Mouse (Mus musculus): ENCODE measurements around the gene Nsa2.
A peak's percentile ranks its signal among the peaks of the same experiment; 100 is the strongest.
"Not testable (repeated sequence)": the region's sequence is repeated elsewhere in the genome, so short reads cannot be mapped to it uniquely, and the experiment has no call there.

The Nsa2 gene

DNA sequence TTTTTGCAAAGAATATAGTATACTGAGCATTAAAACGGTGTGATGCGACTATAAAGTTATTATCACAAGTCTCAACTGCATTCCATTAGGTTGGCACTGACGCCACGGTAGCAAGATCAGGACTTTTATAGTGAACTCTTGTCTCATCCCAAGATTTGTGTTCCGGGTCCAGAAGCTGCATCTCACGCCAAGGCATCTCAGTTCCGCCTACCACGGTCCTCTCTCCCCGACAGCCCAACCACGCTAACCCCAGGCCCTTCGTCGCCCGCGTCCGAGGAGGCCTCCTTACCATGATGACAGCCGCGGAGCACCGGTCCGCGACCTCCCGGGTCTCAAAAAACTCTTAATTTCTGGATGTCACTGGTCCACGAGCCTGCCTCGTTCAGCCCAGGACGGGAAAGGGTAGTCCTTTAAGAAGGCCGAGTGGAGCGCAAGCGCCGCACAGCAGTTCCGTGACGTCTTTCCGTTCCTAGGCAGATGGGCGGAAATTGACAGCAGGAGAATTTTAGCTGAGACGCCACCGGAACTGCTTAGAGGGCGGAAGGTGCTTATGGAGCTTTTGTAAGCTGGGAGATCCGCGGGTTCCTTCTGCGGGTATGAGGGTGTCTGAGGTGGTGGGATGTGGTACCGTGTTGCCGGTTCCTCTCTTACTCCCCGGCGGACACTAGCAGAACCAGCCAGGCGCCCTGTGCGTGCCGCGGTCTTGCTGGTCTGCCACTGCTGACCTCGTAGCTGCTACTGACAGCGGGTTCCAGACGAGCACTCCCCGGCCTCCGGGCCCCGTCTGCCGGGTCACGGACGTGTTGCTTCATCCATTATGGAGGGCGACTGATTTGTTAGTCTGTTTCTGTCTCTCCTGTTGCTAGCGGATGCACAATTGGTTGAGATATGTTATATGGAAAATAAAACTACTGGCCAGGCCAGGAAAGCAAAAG, at the start of gene Nsa2, which contains the start of gene Gfm2:
TSS of gene Nsa2 (minus strand) at position 472 of the 935 bp plus-strand sequence.
TSS of gene Gfm2 (plus strand) at position 472 of the 935 bp plus-strand sequence.
- DNase-seq (ENCODE audit: low spot score in 2 of 2): peak; percentile 79 to 85

DNA sequence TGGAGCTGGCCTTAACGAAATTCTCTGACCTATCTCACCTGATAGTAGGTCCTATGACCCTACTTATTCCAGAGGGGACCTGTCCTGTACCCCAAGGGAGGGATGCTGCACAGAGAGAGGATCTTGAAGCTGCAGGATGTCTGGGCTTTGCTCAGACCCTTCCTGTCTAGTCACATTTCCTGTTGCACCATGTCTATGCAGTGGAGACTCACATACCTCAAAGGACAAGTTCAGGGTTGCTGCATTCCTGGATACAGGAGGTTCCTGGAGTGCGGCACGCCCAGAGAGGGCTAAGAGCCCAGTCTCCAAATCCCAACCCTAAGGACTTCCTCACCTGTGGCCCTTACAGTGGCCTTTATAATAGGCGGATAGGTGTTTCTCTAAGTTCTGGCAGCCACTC, 48.6 kb upstream of the Nsa2 start:
- no peak for DNase-seq (ENCODE audit: low spot score in 2 of 2)

DNA sequence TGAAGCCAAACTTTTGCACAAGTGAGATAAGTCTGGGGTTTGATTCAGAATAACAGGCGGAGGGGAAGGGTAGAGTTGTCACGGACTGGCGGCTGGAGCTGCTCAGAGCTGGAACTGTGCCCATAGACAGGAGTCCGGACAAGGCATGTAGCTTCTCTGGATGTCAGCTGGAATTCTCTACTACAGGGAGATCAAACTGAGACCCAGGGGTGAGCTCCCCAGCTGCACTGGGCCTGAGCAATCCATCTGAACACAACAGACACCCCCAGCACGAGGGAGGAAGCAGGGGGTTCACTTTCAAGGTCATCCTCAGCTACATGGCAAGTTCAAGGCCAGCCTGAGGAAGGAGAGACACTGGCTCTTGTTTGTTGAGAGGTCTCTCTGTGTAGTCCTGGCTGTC, 46.9 kb upstream of the Nsa2 start:
- no peak for DNase-seq (ENCODE audit: low spot score in 2 of 2)

DNA sequence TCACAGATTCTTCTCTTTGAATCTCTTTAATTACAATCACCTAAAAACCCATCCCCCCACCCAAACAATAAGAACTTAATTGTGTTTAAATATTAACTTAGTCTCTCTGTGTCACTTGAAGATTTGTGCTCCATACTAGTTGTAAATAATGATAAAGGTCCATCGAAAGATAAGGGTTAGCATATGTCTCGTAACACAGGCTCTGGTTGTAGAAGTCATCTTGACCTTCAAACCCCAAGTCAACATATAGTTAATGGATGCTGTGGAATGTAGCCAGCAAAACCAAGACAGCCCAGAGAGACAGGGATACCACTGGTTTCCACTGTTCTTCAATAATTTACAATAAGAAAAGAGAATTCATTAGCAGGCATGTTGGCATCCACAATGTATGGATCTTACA, 46.4 kb upstream of the Nsa2 start:
- DNase-seq (ENCODE audit: low spot score in 2 of 2): no peak

DNA sequence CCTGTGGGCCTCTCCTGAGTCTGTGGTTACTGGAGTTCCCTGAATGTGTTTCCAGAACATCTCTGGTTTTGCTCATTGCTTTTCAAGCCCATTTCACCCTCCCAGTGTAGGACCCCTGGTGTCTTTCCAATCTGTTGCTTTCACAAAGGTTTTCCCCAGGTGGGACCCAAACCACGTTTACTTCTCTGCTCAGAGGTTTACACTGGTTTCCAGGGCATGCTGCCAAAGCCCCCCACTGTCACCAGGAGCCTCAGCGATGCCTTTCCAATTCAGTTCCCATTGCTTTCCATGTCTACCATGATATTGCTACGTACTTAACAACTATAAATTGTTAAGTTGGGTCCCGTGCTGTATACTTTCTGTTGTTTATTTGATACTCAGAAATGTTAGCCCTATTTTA, 45.1 kb upstream of the Nsa2 start:
- no peak for DNase-seq (ENCODE audit: low spot score in 2 of 2)

DNA sequence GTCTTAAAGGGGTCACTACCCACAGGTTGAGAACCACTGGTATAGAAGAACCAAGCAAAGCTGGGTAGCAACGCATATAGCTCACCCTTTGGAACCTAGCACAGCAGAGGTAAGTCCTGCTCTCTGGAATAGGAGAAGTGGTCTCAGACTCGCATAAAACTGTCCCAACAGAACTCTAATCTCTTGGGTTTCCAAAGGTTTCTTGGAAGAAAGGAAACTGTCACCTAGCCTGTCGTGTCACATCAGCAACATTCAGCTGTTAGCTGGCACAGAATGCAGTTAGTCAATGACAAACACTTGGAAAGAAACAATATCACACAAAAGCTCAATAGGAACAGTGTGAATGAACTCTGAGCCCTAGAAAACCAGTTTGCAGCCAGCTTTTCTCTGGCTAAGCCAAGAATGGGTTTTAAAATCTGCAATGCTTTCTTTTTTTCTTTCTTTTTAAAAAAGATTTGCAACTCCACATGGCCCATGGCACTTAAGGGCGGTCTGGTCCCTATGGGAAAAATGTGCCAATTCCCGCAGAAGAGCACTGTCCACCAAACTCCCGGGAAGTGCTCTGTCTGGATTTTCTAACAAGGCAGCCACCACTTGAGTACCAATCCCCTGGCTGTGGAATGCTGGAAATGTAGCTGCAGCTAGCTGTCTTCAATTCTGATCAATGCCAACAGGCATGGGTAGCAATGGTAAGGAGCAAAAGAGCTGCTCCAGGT, 42.5 kb upstream of the Nsa2 start:
- no peak for DNase-seq (ENCODE audit: low spot score in 2 of 2)

DNA sequence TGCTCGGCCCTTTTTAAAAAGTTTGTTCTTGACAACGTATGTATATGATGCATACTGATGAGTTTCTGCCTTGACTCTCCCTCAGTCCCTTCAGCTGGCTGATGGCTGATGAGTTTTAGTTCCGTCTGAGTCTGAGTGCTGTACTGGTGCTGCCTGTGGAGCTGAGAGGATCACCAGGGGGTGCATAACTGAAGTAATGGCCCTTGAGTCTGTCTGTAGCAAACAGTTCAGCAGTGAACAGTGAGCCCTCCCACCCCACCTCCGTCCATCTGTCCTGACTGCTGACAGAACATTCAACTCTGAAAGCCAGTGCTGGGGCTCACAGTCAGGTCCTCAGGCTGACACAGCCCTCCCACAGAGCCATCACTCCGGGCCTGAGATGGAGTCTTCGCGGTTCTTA, 41.2 kb upstream of the Nsa2 start:
- DNase-seq (ENCODE audit: low spot score in 2 of 2): no peak

DNA sequence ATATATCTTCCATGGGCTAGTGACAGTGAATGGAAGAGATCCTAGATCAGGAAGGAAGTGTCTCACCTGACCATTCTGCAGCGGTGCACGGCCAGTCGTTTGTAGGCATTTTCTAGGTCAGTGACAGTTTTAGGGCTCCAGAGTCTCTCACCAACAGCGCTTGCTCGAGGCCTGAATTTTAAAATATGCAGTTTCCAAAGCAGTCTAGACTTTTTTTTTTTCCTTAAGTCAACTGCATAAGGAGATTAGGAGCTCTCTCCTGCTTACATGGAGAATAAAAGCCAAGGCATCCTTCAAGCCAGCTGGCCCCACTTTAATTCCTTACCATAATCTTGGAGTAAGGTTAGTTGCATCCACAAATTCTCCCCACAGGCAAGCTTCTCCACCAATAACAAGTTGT, 39.0 kb upstream of the Nsa2 start:
- no peak for DNase-seq (ENCODE audit: low spot score in 2 of 2)

DNA sequence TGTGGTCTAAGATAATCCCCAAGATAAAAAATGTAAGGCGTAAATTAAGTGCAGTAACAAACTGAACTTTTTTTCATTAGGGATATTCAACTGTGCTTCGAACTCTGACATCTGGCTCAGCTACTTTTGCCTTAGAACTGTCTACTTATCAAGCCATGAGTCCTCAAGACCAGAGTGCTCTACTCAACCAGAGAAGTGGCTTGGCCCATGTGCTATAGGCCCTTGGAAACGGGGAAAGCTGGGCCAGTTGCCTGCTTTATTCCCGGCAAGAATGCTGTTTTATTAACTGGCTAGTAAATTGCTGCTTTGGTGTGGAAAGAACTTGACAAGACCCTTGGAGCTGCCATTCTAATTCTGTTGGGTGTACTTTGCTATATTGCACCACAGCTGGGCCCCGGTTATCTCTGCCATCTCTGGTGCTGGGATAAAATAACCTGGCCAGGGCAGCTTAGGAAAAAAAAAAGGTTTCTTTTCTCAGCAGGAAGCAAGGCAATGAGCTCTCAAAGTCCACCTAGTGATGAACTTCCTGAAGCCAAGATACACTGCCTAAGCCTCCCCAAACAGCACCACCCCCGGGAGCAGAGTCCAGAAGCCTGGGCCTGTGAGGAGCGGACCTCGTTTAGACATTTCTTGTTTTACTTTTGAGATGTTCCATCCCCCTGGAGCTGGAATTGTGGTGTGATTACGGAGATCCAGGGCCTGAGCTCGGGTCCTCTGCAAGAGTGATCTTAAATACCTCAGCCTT, 38.0 kb upstream of the Nsa2 start:
- no peak for DNase-seq (ENCODE audit: low spot score in 2 of 2)

DNA sequence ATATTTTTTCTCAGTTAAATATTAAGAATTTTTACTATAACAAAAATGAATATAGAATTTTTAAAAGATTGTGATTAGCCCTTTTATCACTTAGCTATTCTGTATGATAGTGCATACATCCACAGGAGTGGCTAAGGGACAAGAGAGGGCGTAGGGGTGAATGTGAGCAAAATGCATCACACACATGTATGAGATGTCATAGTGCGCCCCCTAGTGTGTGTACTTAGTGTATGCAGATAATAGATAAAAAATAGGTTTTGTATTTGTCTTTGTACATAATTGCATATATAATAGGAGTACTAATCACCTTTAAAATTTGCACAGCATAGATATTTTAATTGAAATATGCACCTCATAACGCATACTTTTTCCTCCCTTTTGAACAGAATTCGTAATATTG, 8.1 kb upstream of the Nsa2 start:
- DNase-seq (ENCODE audit: low spot score in 2 of 2): peak in 1 of 2 experiments; percentile 67

DNA sequence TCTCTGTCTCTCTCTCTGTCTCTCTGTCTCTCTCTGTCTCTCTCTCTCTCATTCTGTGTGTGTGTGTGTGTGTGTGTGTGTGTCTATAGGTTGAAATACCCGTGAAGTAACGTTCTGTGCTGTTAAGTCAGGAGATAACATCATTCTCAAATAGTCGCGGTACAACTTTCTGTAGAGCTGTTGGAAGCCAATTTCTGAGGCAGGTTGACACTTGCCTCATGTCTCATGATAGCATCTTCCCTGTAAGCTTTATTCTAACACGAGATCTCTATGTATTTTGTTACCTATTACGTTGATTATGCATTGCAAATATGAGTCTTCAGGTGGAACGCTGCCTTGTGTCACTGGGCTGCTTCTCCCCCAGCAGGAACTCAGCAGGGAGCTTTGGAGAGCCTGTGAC, 4.6 kb upstream of the Nsa2 start:
- DNase-seq (ENCODE audit: low spot score in 2 of 2): no peak

DNA sequence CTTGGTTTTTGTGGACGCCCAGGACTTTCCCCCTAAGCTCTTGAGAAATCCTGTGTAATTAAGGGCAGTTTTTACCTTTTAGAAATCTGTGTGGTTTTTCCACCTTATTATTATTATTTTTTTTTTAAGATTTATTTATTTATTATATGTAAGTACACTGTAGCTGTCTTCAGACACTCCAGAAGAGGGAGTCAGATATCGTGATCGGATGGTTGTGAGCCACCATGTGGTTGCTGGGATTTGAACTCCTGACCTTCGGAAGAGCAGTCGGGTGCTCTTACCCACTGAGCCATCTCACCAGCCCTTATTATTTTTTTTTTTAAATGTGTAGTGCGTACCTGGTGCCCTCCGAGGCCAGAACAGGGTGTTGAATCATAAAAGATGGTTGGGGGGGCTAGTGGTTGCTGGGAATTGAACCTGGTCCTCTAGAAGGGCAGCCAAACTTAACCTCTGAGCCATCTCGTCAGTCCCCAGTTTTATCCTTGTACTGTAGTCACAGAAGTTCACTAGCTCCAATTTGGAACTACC, 731 bp upstream of the Nsa2 start:
- not testable (repeated sequence) for DNase-seq (ENCODE audit: low spot score in 2 of 2)

DNA sequence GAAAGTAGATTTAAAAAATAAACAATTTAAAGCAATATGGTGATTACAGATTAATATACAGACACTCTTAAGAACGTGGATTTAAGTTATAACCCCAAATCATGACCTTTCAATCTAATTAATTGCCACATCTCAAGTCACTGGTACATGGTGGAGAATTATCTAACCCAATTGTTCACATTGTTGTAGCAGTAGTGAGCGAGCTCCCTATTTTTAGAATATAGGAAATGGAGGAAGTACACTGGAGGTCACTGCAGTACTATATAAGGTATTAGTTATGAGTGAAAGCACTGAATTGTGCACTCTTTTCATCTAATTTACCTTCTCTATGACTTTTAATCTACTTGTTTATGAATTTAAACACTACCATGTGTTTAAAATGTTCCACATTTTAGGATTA, 7.3 kb downstream of the Nsa2 start:
- DNase-seq (ENCODE audit: low spot score in 2 of 2): not testable (repeated sequence)

DNA sequence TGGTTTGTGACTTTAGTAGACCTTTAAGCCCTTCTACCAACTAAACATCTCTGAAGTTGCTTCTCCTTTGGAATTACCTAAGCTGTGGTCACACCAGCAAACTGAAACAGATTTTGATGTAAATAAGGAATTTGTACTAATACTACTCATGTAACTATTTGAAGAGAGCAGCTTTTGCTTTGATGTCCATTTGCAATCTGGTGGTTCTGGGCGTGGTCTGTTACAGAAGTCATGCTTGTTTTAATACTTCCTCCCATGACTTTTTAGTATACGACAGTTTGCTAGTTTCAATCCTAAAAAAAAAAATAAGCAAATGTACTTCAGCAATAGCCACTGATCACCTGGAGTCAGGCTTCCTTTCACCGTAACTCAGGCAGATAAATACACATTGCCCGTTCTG, 8.1 kb downstream of the Nsa2 start:
- not testable (repeated sequence) for DNase-seq (ENCODE audit: low spot score in 2 of 2)

DNA sequence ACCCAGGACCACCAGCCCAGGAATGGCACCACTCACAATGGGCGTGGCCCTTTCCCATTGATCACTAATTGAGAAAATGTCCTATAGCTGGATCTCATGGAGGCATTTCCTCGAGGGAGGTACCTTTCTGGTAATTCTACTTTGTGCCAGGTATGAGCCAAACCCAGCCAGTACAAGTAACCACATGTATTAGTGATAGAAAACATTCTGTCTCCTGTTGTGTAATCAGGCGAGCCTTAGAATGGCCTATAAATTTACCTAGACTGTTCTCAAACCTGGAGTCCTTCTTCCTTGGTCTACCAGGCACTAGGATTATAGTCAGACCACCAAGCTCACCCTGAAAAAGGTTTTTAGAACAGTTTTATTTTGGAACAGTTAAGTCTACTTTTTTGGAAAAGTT, 16.4 kb downstream of the Nsa2 start:
- DNase-seq (ENCODE audit: low spot score in 2 of 2): no peak

DNA sequence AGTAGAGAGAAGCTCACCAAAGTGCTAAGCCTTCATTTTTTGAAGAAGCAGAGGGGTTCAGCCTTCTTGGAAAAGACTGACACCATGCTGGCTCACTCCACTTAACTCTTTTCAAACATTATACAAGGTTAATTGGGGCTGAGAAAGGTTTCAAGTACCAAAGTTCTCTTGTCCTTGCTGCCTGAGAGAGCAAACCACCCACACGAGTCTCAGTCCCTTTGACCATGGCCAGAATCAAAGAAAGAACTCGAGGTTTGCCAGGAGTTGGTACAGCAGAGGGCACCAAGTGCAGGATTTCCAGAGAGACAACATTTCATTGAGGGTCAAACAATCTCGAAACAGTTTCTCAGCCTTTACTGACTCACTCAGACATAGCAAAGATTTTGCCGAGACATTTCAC, 28.7 kb downstream of the Nsa2 start:
- no peak for DNase-seq (ENCODE audit: low spot score in 2 of 2)

DNA sequence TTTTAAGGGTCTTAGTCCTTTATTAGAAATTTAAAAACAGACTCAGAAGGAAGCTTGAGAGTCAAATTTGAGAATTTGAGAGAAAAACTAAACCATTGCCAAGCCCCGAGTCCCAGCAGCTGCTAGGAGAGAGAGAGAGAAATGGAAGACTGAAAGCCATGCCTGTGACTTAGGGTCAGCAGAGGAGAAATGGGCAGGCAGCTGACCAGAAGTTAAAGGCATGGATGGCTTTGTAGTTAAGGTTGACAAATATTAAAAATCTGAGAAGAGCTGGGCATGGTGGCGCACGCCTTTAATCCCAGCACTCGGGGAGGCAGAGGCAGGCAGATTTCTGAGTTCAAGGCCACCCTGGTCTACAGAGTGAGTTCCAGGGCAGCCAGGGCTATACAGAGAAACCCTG, 30.0 kb downstream of the Nsa2 start:
- DNase-seq (ENCODE audit: low spot score in 2 of 2): not testable (repeated sequence)

DNA sequence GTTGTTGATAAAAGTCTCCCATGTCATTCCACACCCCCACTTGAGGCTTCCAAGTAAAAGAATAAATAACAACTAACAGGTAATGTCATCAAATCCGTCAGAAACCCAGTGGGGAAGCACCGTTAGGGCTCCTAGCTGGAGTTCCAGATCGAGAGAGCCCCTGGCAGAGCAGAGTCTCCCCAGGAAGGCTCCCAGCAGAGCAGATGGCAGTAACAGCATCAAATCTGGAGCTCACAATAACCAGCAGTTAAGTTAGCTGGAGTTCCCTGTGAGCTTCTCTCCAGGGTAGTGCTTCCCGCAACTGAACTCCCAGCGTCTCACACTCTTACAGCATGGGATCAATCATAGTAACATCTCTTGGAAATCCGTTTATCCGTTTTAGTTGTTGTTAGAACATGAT, 32.7 kb downstream of the Nsa2 start:
- no peak for DNase-seq (ENCODE audit: low spot score in 2 of 2)

DNA sequence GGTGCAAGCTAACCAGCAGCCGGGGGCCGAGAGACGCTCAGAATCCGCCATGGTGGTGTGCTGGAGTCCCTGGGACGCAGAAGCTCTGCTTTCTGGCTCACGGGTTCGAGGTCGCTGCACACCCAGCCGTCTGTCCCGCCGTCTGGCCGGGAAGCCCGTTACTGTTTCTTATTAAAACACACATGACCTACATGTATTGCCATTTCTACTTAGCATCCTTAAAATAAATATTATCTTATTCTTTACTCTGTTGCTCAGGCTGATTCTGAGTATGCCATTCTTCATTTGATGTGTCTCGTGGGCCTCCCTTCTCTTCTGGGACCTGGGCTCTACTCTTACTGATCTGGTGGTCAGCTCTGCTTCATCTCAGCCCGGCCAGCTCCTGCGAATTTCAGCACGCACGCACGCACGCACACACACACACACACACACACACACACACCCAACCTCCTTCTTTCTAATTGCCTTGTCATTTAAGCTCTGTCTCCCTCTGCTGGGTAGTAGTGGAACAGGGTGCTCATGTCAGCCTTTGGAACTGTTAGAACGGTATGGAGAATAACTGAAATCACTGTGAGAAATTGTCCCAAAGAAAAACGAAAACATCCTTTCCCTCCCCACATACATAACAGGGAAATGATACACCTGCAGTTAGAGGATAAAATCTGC, 38.4 kb downstream of the Nsa2 start, which contains the start of gene Gm6169:
TSS of gene Gm6169 (minus strand) at position 51 of the 666 bp plus-strand sequence.
- DNase-seq (ENCODE audit: low spot score in 2 of 2): peak in 1 of 2 experiments; percentile 20

DNA sequence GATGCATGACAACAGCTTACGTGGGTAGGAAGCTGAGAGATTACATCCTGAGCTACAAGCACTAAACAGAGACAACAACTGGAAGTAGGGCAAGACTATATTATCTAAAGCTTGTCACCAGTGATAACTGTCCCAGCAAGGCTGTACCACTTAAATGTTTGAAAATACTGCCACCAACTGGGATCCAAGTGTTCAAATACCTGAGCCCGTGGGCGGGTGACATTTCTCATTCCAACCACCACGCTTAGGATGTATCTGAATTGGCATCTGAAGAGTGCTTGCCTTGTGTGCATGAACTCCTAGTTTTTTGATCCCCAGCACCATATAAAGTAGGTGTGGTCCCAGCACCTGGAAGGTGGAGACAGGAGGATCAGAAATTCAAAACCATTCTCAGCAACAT, 42.0 kb downstream of the Nsa2 start:
- DNase-seq (ENCODE audit: low spot score in 2 of 2): no peak

DNA sequence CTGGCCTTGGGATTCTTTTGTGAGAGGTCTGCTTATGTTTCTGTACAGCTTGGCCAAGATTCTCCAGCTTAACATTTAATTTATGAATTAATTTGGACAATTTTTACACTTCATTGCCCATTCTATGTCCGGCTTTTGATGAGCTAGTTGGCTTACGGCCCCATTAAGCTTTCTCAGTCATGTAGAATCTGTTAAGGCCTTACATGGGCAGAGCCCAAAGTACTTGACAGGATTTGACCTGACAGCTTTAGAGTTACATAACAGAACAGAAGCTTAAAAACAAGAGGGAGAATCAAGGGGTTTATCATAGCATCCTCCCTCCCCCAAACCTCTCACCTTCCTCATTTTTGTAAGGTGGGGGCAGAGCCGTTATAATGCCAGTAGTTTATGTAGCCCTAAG, 49.6 kb downstream of the Nsa2 start:
- DNase-seq (ENCODE audit: low spot score in 2 of 2): no peak

Measured in thymus, postnatal 10 days (tissue).